Mouse (Mus musculus) lung, postnatal 0 days (tissue): Measurements from ENCODE around the gene Cenpq. TPM values are rescaled to one million over a fixed set of nuclear protein-coding genes. Genes with fewer than 3 reads are reported as not detected.

Experiments
- ATAC-seq: fragments of 200-750 bp; cut with Nextera tagmentation; 2 replicates; pipeline ENCODE4 v1.8.0; 2017; ENCODE audit warnings: moderate library complexity
- DNase-seq: peaks from one replicate; pipeline ENCODE4 v3.0.0-alpha.2; 2016; ENCODE audit warnings: low spot score
- H3K27ac ChIP-seq: fragments of 300-500 bp; sonication (generic); 2 replicates; pipeline ENCODE4 v1.5.1; 2014; ENCODE audit warnings: antibody characterized with exemption, mild to moderate bottlenecking, low read length, mixed read lengths
- H3K27me3 ChIP-seq: fragments of 300-500 bp; sonication (generic); replicated peaks from 2 replicates; pipeline ENCODE4 v1.6.1; 2014; ENCODE audit warnings: low read length, mixed read lengths; ENCODE audit not compliant: insufficient read depth
- H3K36me3 ChIP-seq: fragments of 300-500 bp; sonication (generic); 2 replicates; pipeline ENCODE4 v1.6.1; 2014; ENCODE audit warnings: low read length, mixed read lengths; ENCODE audit not compliant: insufficient read depth
- H3K4me1 ChIP-seq: fragments of 300-500 bp; sonication (generic); 2 replicates; pipeline ENCODE4 v1.6.1; 2014; ENCODE audit warnings: antibody characterized with exemption, low read depth, low read length, mixed read lengths; ENCODE audit not compliant: insufficient read depth
- H3K4me2 ChIP-seq: fragments of 300-500 bp; sonication (generic); replicated peaks from 2 replicates; pipeline ENCODE4 v1.6.1; 2014; ENCODE audit warnings: low read depth, mild to moderate bottlenecking, low read length, moderate library complexity, mixed read lengths
- H3K4me3 ChIP-seq: fragments of 300-500 bp; sonication (generic); 2 replicates; pipeline ENCODE4 v1.5.1; 2014; ENCODE audit warnings: low read depth, low read length
- H3K9ac ChIP-seq: fragments of 300-500 bp; sonication (generic); replicated peaks from 2 replicates; pipeline ENCODE4 v1.6.1; 2014; ENCODE audit warnings: low read depth, mild to moderate bottlenecking
- H3K9me3 ChIP-seq: fragments of 300-500 bp; sonication (generic); 2 replicates; pipeline ENCODE4 v1.6.1; 2016; ENCODE audit warnings: low read length, mixed read lengths
- CTCF ChIP-seq: IDR thresholded peaks from 2 replicates; pipeline ENCODE4 v1.5.1; 2016; ENCODE audit warnings: antibody characterized with exemption, mild to moderate bottlenecking
- EP300 ChIP-seq: IDR thresholded peaks from 2 replicates; pipeline ENCODE4 v1.6.1; 2016; ENCODE audit warnings: antibody characterized with exemption, mild to moderate bottlenecking, control low read depth
- whole genome bisulfite sequencing: fragments of 180-500 bp; shearing (Covaris S2); extraction: QIAGEN DNeasy Blood & Tissue Kit; methylation state at CpG from one replicate; pipeline ENCODE4 v1.1.7; 2014; 5-methylcytosine and 5-hydroxymethylcytosine counted together
- polyA plus RNA-seq: library from polyadenylated mRNA; unstranded; fragments of >200 nt; fragmentation: Nextera tagmentation; extraction: Ambion mirVana; gene quantifications from 2 replicates; pipeline ENCODE4 v1.2.1, GENCODE M21; 2015

The Cenpq gene
- polyA plus RNA-seq, 1 experiment from 2014 or later = 5.5 TPM

DNA sequence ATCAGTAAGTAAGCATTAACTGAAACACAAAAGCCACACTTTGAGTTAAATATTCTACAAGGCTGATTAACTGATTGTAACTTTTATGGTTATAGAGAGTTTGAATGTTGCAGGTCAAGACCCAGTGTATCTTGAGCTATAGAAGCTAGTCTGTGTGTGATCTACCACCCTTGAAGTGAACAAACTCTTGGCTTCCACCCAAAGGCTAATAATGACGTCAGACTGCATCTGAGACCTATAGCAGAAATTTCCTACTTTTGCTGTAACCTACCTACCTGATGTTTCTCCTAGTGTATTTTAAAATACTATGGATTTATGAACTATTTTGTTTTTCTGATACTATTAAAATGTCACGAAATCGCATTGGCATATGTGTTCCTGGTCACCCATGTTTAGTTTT lies 60.1 kb downstream of the Cenpq start:
- H3K4me3 ChIP-seq = no peak overlapping the region
- 69% methylated on average over 3 of the region's 3 CpGs for WGBS
- DNase-seq = no peak

DNA sequence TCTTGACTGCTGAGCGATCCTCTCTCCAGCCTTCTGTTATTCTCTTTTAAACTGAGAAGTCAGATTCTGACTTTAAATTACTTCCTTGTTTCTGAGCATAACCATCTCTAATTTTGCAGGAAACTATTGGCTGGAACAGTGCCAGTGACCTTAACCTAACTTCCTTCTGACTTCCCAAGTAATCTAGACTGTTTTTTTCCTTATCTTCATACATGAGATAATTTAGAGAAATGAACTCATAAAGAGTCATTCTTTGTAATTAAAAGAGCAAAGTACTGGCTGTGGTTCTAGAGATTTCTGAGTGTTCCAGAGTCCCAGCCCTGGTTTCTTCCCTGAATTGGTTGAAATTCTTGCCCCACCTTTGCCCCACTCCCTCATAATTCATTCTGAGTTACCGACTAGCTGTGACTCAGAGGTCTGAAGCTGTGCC lies 61.2 kb downstream of the Cenpq start:
- DNase-seq (no peak), ATAC-seq (no peak)
- no peak overlapping the region for H3K9ac ChIP-seq
- WGBS = 20% methylated on average over 2 of the region's 2 CpGs
- H3K4me1 ChIP-seq = peaks cover 5% of the 10 kb centered on the region; the same call in 1 of the 2 replicates
- H3K4me2 ChIP-seq = no peak overlapping the region
- H3K36me3 ChIP-seq = no peaks in the 10 kb centered on the region
- no peak overlapping the region for H3K4me3 ChIP-seq
- TF ChIP-seq EP300 (no peak), CTCF (no peak)
- H3K27me3 ChIP-seq = no peaks in the 10 kb centered on the region
- no peak overlapping the region for H3K27ac ChIP-seq
- H3K9me3 ChIP-seq = no peaks in the 10 kb centered on the region

More for the DNA sequence above, 60.1 kb downstream of the Cenpq start:
- Histone ChIP-seq H3K36me3 (no peaks in the 10 kb centered on the region), H3K9ac (no peak overlapping the region), H3K4me2 (no peak overlapping the region), H3K9me3 (no peaks in the 10 kb centered on the region), H3K27ac (no peak overlapping the region), H3K27me3 (no peaks in the 10 kb centered on the region), H3K4me1 (peaks cover 5% of the 10 kb centered on the region; the same call in 1 of the 2 replicates)
- no peak for ATAC-seq
- TF ChIP-seq EP300 (no peak), CTCF (no peak)

Other genes with a start within 250 kb of the Cenpq start
- not detected in 2 replicates for gene Esp1, start 207.9 kb downstream of the Cenpq start, polyA plus RNA-seq
- 0.24 TPM in 1 of 2 replicates, not detected in the other for gene Crisp2, start 128.0 kb downstream of the Cenpq start, polyA plus RNA-seq
- 0.94 and 1.2 TPM in 2 replicates for gene Rhag, start 123.9 kb downstream of the Cenpq start, polyA plus RNA-seq
- gene 9130008F23Rik, start 54.5 kb downstream of the Cenpq start, polyA plus RNA-seq = 2.4 and 2.9 TPM in 2 replicates
- gene Glyatl3, start 20.7 kb downstream of the Cenpq start, polyA plus RNA-seq = not detected in 2 replicates
- 32.5 and 37.0 TPM in 2 replicates for gene Mut, start 362 bp downstream of the Cenpq start, polyA plus RNA-seq